In the genomic region with DNA sequence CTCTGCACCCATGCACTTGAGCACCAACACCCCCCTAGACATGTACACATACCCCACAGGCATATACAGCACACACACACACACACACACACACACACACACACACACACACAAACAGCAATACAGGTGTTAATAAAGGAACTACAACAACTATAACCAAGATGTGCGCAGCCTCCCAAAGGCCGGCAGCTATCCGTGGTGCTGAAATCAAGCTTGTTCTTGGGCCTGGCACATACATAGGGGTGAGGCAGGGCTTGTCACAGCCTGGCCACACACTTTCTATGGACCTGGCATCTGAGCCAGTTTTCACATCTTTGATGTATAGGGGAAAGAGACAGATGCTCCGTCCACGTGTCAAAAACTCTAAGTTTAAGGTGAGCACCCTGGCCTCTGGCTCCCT, we compare ENCODE assay signal across 9 mouse cellular contexts. TPM values are rescaled to one million over a fixed set of nuclear protein-coding genes. Genes with fewer than 3 reads are reported as not detected.
DNase-seq lines count a peak whose midpoint lies in the region; ATAC-seq and TF ChIP-seq lines count a peak whose summit lies in the region.
"Had no signal": no experiment of that assay in that cellular context is flagged by ENCODE, and none has a peak within 500 bp of the region (broad histone marks: within the 10 kb centered on the region; RNA-seq: fewer than 3 reads in every experiment).

No protein-coding gene starts in this region.

- H3K27ac ChIP-seq in kidney, postnatal 0 days: no peak overlapping the region
- no peak overlapping the region for H3K27ac ChIP-seq in kidney, embryonic 14.5 days (ENCODE audit: low read depth, low read length)
- H3K27ac ChIP-seq in MEL (ENCODE audit: control insufficient read depth, low read depth, low read length): no peak overlapping the region

- H3K79me2 ChIP-seq in MEL (ENCODE audit: control insufficient read depth, insufficient read depth, low read length, poor library complexity): no peaks in the 10 kb centered on the region

- peak; percentile 70 for DNase-seq in kidney, postnatal 0 days (ENCODE audit: low spot score)
- DNase-seq in MEL (ENCODE audit: low read depth, low spot score): peak; percentile 73
- DNase-seq in c-Kit-positive CD71-negative TER-119-negative erythroid progenitor cells, embryonic 14.5 days (ENCODE audit: low read depth): peak; percentile 63
- peak; percentile 54 for DNase-seq in lung, postnatal 14 days
- DNase-seq in right cerebral cortex, adult 2 months (ENCODE audit: low spot score in 2 of 2): no peak
- no peak for DNase-seq in cerebellum, postnatal 25 days

- 21% methylated on average over 5 of the region's 5 CpGs for WGBS in kidney, postnatal 0 days
- 27% methylated on average over 5 of the region's 5 CpGs for WGBS in kidney, embryonic 14.5 days

- TF ChIP-seq CTCF in kidney, postnatal 0 days (IDR thresholded peaks at IDR 0.05; ENCODE audit: low read depth): no peak
- TF ChIP-seq CTCF in MEL (IDR thresholded peaks at IDR 0.05 in 2 of 3, conservative IDR thresholded peaks at IDR 0.05 in 1 of 3; ENCODE audit: control insufficient read depth in 1 of 3, insufficient read depth in 1 of 3, low read depth in 2 of 3, low read length in 3 of 3, poor library complexity in 1 of 3, severe bottlenecking in 1 of 3): no peak

- H3K36me3 ChIP-seq in kidney, postnatal 0 days (ENCODE audit: insufficient read depth, low read length): no peaks in the 10 kb centered on the region
- H3K36me3 ChIP-seq in kidney, embryonic 14.5 days (ENCODE audit: control insufficient read depth, insufficient read depth, low read length): no peaks in the 10 kb centered on the region
- no peaks in the 10 kb centered on the region for H3K36me3 ChIP-seq in MEL (ENCODE audit: control insufficient read depth in 1 of 2, insufficient read depth in 2 of 2, low read length in 2 of 2)

- TF ChIP-seq RAD21 in MEL (IDR thresholded peaks at IDR 0.05; ENCODE audit: low read depth, low read length): no peak

- H3K9ac ChIP-seq in kidney, postnatal 0 days (ENCODE audit: low read depth, low read length): no peak overlapping the region
- no peak overlapping the region for H3K9ac ChIP-seq in kidney, embryonic 14.5 days (ENCODE audit: low read depth, low read length)
- H3K9ac ChIP-seq in MEL (ENCODE audit: control insufficient read depth, low read depth, low read length, poor library complexity, severe bottlenecking): no peak overlapping the region

- H3K27me3 ChIP-seq in kidney, postnatal 0 days (ENCODE audit: insufficient read depth, low read length): no peaks in the 10 kb centered on the region
- no peaks in the 10 kb centered on the region for H3K27me3 ChIP-seq in kidney, embryonic 14.5 days (ENCODE audit: control insufficient read depth, insufficient read depth, low read length)
- peaks cover 0 to 2% of the 10 kb centered on the region in 2 experiments; a peak in 1 of 4 replicates for H3K27me3 ChIP-seq in MEL (ENCODE audit: control insufficient read depth in 1 of 2, insufficient read depth in 2 of 2, low read length in 2 of 2)

- TF ChIP-seq POLR2A in MEL (IDR thresholded peaks at IDR 0.05; ENCODE audit: control insufficient read depth in 1 of 2, insufficient read depth in 1 of 2, low read depth in 1 of 2, low read length in 2 of 2, poor library complexity in 1 of 2): no peak

- ATAC-seq in kidney, postnatal 0 days (replicated peaks; ENCODE audit: low FRiP score, low read depth): no peak
- no peak for ATAC-seq in kidney, embryonic 14.5 days (ENCODE audit: low FRiP score, low TSS enrichment)
- no peak for ATAC-seq in megakaryocyte, adult 5-6 weeks (ENCODE audit: poor library complexity, severe bottlenecking)

- H3K4me2 ChIP-seq in kidney, postnatal 0 days (ENCODE audit: low read length): no peak overlapping the region
- H3K4me2 ChIP-seq in kidney, embryonic 14.5 days (replicated peaks; ENCODE audit: low read depth, low read length): no peak overlapping the region

- no peaks in the 10 kb centered on the region for H3K4me1 ChIP-seq in kidney, postnatal 0 days (replicated peaks; ENCODE audit: insufficient read depth, low read length)
- no peaks in the 10 kb centered on the region for H3K4me1 ChIP-seq in kidney, embryonic 14.5 days (ENCODE audit: control insufficient read depth, insufficient read depth, low read length)
- no peaks in the 10 kb centered on the region for H3K4me1 ChIP-seq in MEL (ENCODE audit: control insufficient read depth in 1 of 2, insufficient read depth in 2 of 2, low read length in 2 of 2)

- no peak for TF ChIP-seq EP300 in MEL (IDR thresholded peaks at IDR 0.05; ENCODE audit: low read depth in 1 of 2, low read length in 2 of 2)

- no peaks in the 10 kb centered on the region for H3K9me3 ChIP-seq in kidney, postnatal 0 days (replicated peaks; ENCODE audit: low read length)
- H3K9me3 ChIP-seq in kidney, embryonic 14.5 days (ENCODE audit: control insufficient read depth, low read length): no peaks in the 10 kb centered on the region
- H3K9me3 ChIP-seq in MEL (replicated peaks; ENCODE audit: insufficient read depth, low read length): no peaks in the 10 kb centered on the region

- no peak overlapping the region for H3K4me3 ChIP-seq in kidney, postnatal 0 days (replicated peaks; ENCODE audit: low read depth, low read length)
- H3K4me3 ChIP-seq in kidney, embryonic 14.5 days (ENCODE audit: low read length): no peak overlapping the region
- H3K4me3 ChIP-seq in MEL (ENCODE audit: control insufficient read depth in 1 of 2, insufficient read depth in 1 of 2, low read depth in 2 of 2, low read length in 2 of 2): no peak overlapping the region

TF ChIP-seq in MEL, 35 proteins besides CTCF, POLR2A, EP300 and RAD21:
- TF ChIP-seq TAL1 (IDR thresholded peaks at IDR 0.05; ENCODE audit: low read length) (no peak), TCF12 (IDR thresholded peaks at IDR 0.05; ENCODE audit: low read depth, low read length) (no peak), CHD2 (IDR thresholded peaks at IDR 0.05; ENCODE audit: low read length) (no peak), ZC3H11A (IDR thresholded peaks at IDR 0.05; ENCODE audit: low read depth, low read length) (no peak), MAFK (IDR thresholded peaks at IDR 0.05; ENCODE audit: borderline replicate concordance, low read depth, low read length) (no peak), POLR2AphosphoS2 (IDR thresholded peaks at IDR 0.05; ENCODE audit: low read length) (no peak), SIN3A (IDR thresholded peaks at IDR 0.05; ENCODE audit: low read length) (no peak)

RNA-seq across cellular contexts. Expression of gene Srrm3, which starts 36.7 kb away (rescaled TPM):
- polyA plus RNA-seq in kidney, postnatal 0 days (2015; fragmentation: Nextera tagmentation; extraction: Ambion mirVana): 0.13 and 0.16 TPM in 2 replicates
- polyA plus RNA-seq in kidney, embryonic 14.5 days (2014; fragmentation: Nextera tagmentation; extraction: Ambion mirVana): 0.09 and 0.11 TPM in 2 replicates
- not detected in 2 replicates for total RNA-seq in MEL (2012; rRNA removed)
- polyA plus RNA-seq in MEL (2012; ENCODE audit: insufficient read depth in 1 of 2, insufficient read length in 2 of 2, low read depth in 1 of 2, low replicate concordance in 2 of 2, missing spikeins in 1 of 2): not detected
- total RNA-seq in megakaryocyte, adult 5-6 weeks (2015): not detected in 2 replicates
- not detected in 2 replicates for total RNA-seq in megakaryocyte, adult 5-6 weeks (2017)
- total RNA-seq: gastrocnemius, adult 8-10 months had no signal

RNA-seq across cellular contexts. Expression of gene Hspb1, which starts 44.3 kb away (rescaled TPM):
- polyA plus RNA-seq in kidney, postnatal 0 days (2015; fragmentation: Nextera tagmentation; extraction: Ambion mirVana): 99.9 and 113 TPM in 2 replicates
- polyA plus RNA-seq in kidney, embryonic 14.5 days (2014; fragmentation: Nextera tagmentation; extraction: Ambion mirVana): 32.4 and 36.9 TPM in 2 replicates
- not detected in 2 replicates for total RNA-seq in MEL (2012; rRNA removed)
- not detected for polyA plus RNA-seq in MEL (2012; ENCODE audit: insufficient read depth in 1 of 2, insufficient read length in 2 of 2, low read depth in 1 of 2, low replicate concordance in 2 of 2, missing spikeins in 1 of 2)
- total RNA-seq in megakaryocyte, adult 5-6 weeks (2015): not detected in 2 replicates
- not detected in 2 replicates for total RNA-seq in megakaryocyte, adult 5-6 weeks (2017)

Comparison
In these comparisons a context has a peak if more than half of its experiments do, and no peak if none do; other contexts are left out.
1. DNase-seq: peak in kidney, postnatal 0 days (single experiment), MEL (single experiment), c-Kit-positive CD71-negative TER-119-negative erythroid progenitor cells, embryonic 14.5 days (single experiment) and lung, postnatal 14 days (single experiment); none in right cerebral cortex, adult 2 months (0 of 2) and cerebellum, postnatal 25 days (0 of 2).
2. RNA of gene Hspb1, which starts 44.3 kb away (polyA plus RNA-seq): 99.9 to 113 TPM in kidney, postnatal 0 days and 32.4 to 36.9 TPM in kidney, embryonic 14.5 days; not detected in MEL; every median in the first group is over 10 times any median in the second.